Mouse (Mus musculus): Measurements from ENCODE around the gene Artn. TPM values are rescaled to one million over a fixed set of nuclear protein-coding genes. Genes with fewer than 3 reads are reported as not detected.

Artn gene
- polyA plus RNA-seq, 1 experiment: 2.7 TPM

GRCm38 (mm10) chr4:117898111-117898510, 31.5 kb downstream of the Artn start:
- Histone ChIP-seq H3K4me1 (ENCODE audit: control insufficient read depth, insufficient read depth, low read length) (no peaks in the 10 kb centered on the region), H3K4me3 (replicated peaks; ENCODE audit: extremely low read depth, low read depth, low read length) (no peak overlapping the region)
- WGBS: 71% methylated on average over 3 of the region's 3 CpGs
- TF ChIP-seq CTCF (IDR thresholded peaks at IDR 0.05; ENCODE audit: insufficient read depth, low read length): no peak
- TF ChIP-seq POLR2A (IDR thresholded peaks at IDR 0.05; ENCODE audit: borderline replicate concordance, extremely low read depth, low read depth, low read length): no peak
- DNase-seq: peak; percentile 51

- no peak overlapping the region for H3K4me3 ChIP-seq (replicated peaks; ENCODE audit: extremely low read depth, low read depth, low read length)
- H3K4me1 ChIP-seq (ENCODE audit: control insufficient read depth, insufficient read depth, low read length): no peaks in the 10 kb centered on the region
- WGBS: 89% methylated on average over 6 of the region's 6 CpGs
- no peak for TF ChIP-seq CTCF (IDR thresholded peaks at IDR 0.05; ENCODE audit: insufficient read depth, low read length)
- no peak for TF ChIP-seq POLR2A (IDR thresholded peaks at IDR 0.05; ENCODE audit: borderline replicate concordance, extremely low read depth, low read depth, low read length)
- DNase-seq: no peak
Observed at GRCm38 (mm10) chr4:117896031-117896430, 33.5 kb downstream of the Artn start.

- Histone ChIP-seq H3K4me1 (ENCODE audit: control insufficient read depth, insufficient read depth, low read length) (no peaks in the 10 kb centered on the region), H3K4me3 (replicated peaks; ENCODE audit: extremely low read depth, low read depth, low read length) (no peak overlapping the region)
- WGBS: 75% methylated on average over 7 of the region's 7 CpGs
- TF ChIP-seq POLR2A (IDR thresholded peaks at IDR 0.05; ENCODE audit: borderline replicate concordance, extremely low read depth, low read depth, low read length): no peak
- no peak for TF ChIP-seq CTCF (IDR thresholded peaks at IDR 0.05; ENCODE audit: insufficient read depth, low read length)
- DNase-seq: no peak
Observed at GRCm38 (mm10) chr4:117895339-117895738, 34.2 kb downstream of the Artn start.

GRCm38 (mm10) chr4:117894601-117895000, 35.0 kb downstream of the Artn start:
- H3K4me3 ChIP-seq (replicated peaks; ENCODE audit: extremely low read depth, low read depth, low read length): no peak overlapping the region
- TF ChIP-seq POLR2A (IDR thresholded peaks at IDR 0.05; ENCODE audit: borderline replicate concordance, extremely low read depth, low read depth, low read length) (no peak), CTCF (IDR thresholded peaks at IDR 0.05; ENCODE audit: insufficient read depth, low read length) (no peak)
- no peaks in the 10 kb centered on the region for H3K4me1 ChIP-seq (ENCODE audit: control insufficient read depth, insufficient read depth, low read length)
- 87% methylated on average over 8 of the region's 8 CpGs for WGBS
- no peak for DNase-seq

GRCm38 (mm10) chr4:117893376-117893775, 36.2 kb downstream of the Artn start:
- 17% methylated on average over 9 of the region's 9 CpGs for WGBS
- TF ChIP-seq POLR2A (IDR thresholded peaks at IDR 0.05; ENCODE audit: borderline replicate concordance, extremely low read depth, low read depth, low read length): no peak
- no peak for TF ChIP-seq CTCF (IDR thresholded peaks at IDR 0.05; ENCODE audit: insufficient read depth, low read length)
- Histone ChIP-seq H3K4me1 (ENCODE audit: control insufficient read depth, insufficient read depth, low read length) (no peaks in the 10 kb centered on the region), H3K4me3 (replicated peaks; ENCODE audit: extremely low read depth, low read depth, low read length) (no peak overlapping the region)
- DNase-seq: peak; percentile 39

- H3K4me1 ChIP-seq (ENCODE audit: control insufficient read depth, insufficient read depth, low read length): no peaks in the 10 kb centered on the region
- 1% methylated on average over 21 of the region's 21 CpGs for WGBS
- TF ChIP-seq POLR2A (IDR thresholded peaks at IDR 0.05; ENCODE audit: borderline replicate concordance, extremely low read depth, low read depth, low read length) (no peak; the same call in 1 of the 2 replicates), CTCF (IDR thresholded peaks at IDR 0.05; ENCODE audit: insufficient read depth, low read length) (no peak)
- peak; percentile 81 for DNase-seq
- H3K4me3 ChIP-seq (replicated peaks; ENCODE audit: extremely low read depth, low read depth, low read length): peak within 1 kb of the TSS; percentile 88
Observed at GRCm38 (mm10) chr4:117891738-117892161, 37.8 kb downstream of the Artn start, which contains the start of gene Dph2. Dph2 (minus strand) TSS chr4:117892032.

GRCm38 (mm10) chr4:117890750-117891149, 38.8 kb downstream of the Artn start:
- TF ChIP-seq CTCF (IDR thresholded peaks at IDR 0.05; ENCODE audit: insufficient read depth, low read length) (no peak), POLR2A (IDR thresholded peaks at IDR 0.05; ENCODE audit: borderline replicate concordance, extremely low read depth, low read depth, low read length) (no peak)
- 88% methylated on average over 8 of the region's 8 CpGs for WGBS
- H3K4me3 ChIP-seq (replicated peaks; ENCODE audit: extremely low read depth, low read depth, low read length): no peak overlapping the region
- DNase-seq: no peak
- peaks cover 5% of the 10 kb centered on the region; the same call in 1 of the 2 replicates for H3K4me1 ChIP-seq (ENCODE audit: control insufficient read depth, insufficient read depth, low read length)

GRCm38 (mm10) chr4:117890031-117890430, 39.5 kb downstream of the Artn start:
- Histone ChIP-seq H3K4me1 (ENCODE audit: control insufficient read depth, insufficient read depth, low read length) (peaks cover 5% of the 10 kb centered on the region; the same call in 1 of the 2 replicates), H3K4me3 (replicated peaks; ENCODE audit: extremely low read depth, low read depth, low read length) (no peak overlapping the region)
- no peak for TF ChIP-seq CTCF (IDR thresholded peaks at IDR 0.05; ENCODE audit: insufficient read depth, low read length)
- no peak for TF ChIP-seq POLR2A (IDR thresholded peaks at IDR 0.05; ENCODE audit: borderline replicate concordance, extremely low read depth, low read depth, low read length)
- DNase-seq: no peak
- WGBS: 91% methylated on average over 14 of the region's 14 CpGs

- TF ChIP-seq POLR2A (IDR thresholded peaks at IDR 0.05; ENCODE audit: borderline replicate concordance, extremely low read depth, low read depth, low read length): no peak
- TF ChIP-seq CTCF (IDR thresholded peaks at IDR 0.05; ENCODE audit: insufficient read depth, low read length): no peak
- Histone ChIP-seq H3K4me3 (replicated peaks; ENCODE audit: extremely low read depth, low read depth, low read length) (no peak overlapping the region), H3K4me1 (ENCODE audit: control insufficient read depth, insufficient read depth, low read length) (peaks cover 5% of the 10 kb centered on the region; the same call in 1 of the 2 replicates)
- DNase-seq: no peak
- WGBS: 92% methylated on average over 15 of the region's 15 CpGs
Observed at GRCm38 (mm10) chr4:117889471-117889870, 40.1 kb downstream of the Artn start.

GRCm38 (mm10) chr4:117887920-117888319, 41.6 kb downstream of the Artn start:
- TF ChIP-seq POLR2A (IDR thresholded peaks at IDR 0.05; ENCODE audit: borderline replicate concordance, extremely low read depth, low read depth, low read length) (no peak), CTCF (IDR thresholded peaks at IDR 0.05; ENCODE audit: insufficient read depth, low read length) (no peak)
- no peak overlapping the region for H3K4me3 ChIP-seq (replicated peaks; ENCODE audit: extremely low read depth, low read depth, low read length)
- 66% methylated on average over 2 of the region's 2 CpGs for WGBS
- H3K4me1 ChIP-seq (ENCODE audit: control insufficient read depth, insufficient read depth, low read length): peaks cover 9% of the 10 kb centered on the region
- no peak for DNase-seq
